Mouse (Mus musculus) urinary bladder, adult 2 months (tissue): Measurements from ENCODE around the gene Nfil3. TPM values are rescaled to one million over a fixed set of nuclear protein-coding genes. Genes with fewer than 3 reads are reported as not detected.

Experiments used
- DNase-seq: peaks from one replicate; pipeline ENCODE4 v3.0.0; 2022; ENCODE audit warnings: low spot score
- polyA plus RNA-seq: library from polyadenylated mRNA; depleted of rRNA; stranded (reverse); fragments of >200 nt; gene quantifications from 2 replicates; pipeline ENCODE4 v1.2.3, GENCODE M21; 2012; rRNA removed

The Nfil3 gene
- polyA plus RNA-seq, result 1.7 and 1.9 TPM in 2 replicates

GRCm38 (mm10) chr13:52980951-52981421 lies at the start of gene Nfil3:
TSS of gene Nfil3 (minus strand) at chr13:52981073.
- peak; percentile 82 for DNase-seq

- DNase-seq, result no peak
These were observed 43.4 kb upstream of the Nfil3 start for GRCm38 (mm10) chr13:53024285-53024684.

GRCm38 (mm10) chr13:53020282-53020681 lies 39.4 kb upstream of the Nfil3 start:
- no peak for DNase-seq

GRCm38 (mm10) chr13:53019532-53019931 lies 38.7 kb upstream of the Nfil3 start:
- DNase-seq, result no peak

- no peak for DNase-seq
These were observed 38.1 kb upstream of the Nfil3 start for GRCm38 (mm10) chr13:53018976-53019375.

- DNase-seq, result no peak
These were observed 37.1 kb upstream of the Nfil3 start for GRCm38 (mm10) chr13:53017983-53018382.

- no peak for DNase-seq
These were observed 36.2 kb upstream of the Nfil3 start for GRCm38 (mm10) chr13:53017117-53017516.

- DNase-seq, result no peak
These were observed 30.6 kb upstream of the Nfil3 start for GRCm38 (mm10) chr13:53011426-53011825.

- no peak for DNase-seq
These were observed 27.8 kb upstream of the Nfil3 start for GRCm38 (mm10) chr13:53008489-53009184.

- no peak for DNase-seq
These were observed 26.9 kb upstream of the Nfil3 start for GRCm38 (mm10) chr13:53007781-53008180.

GRCm38 (mm10) chr13:53003286-53003685 lies 22.4 kb upstream of the Nfil3 start:
- DNase-seq, result no peak

GRCm38 (mm10) chr13:53001511-53001935 lies 20.6 kb upstream of the Nfil3 start:
- DNase-seq, result no peak

- no peak for DNase-seq
These were observed 19.6 kb upstream of the Nfil3 start for GRCm38 (mm10) chr13:53000481-53000880.

GRCm38 (mm10) chr13:52998541-52998940 lies 17.7 kb upstream of the Nfil3 start:
- no peak for DNase-seq

- DNase-seq, result no peak
These were observed 16.9 kb upstream of the Nfil3 start for GRCm38 (mm10) chr13:52997806-52998205.

- no peak for DNase-seq
These were observed 15.3 kb upstream of the Nfil3 start for GRCm38 (mm10) chr13:52996201-52996600.

GRCm38 (mm10) chr13:52994197-52994881 lies 13.5 kb upstream of the Nfil3 start:
- DNase-seq, result no peak

- no peak for DNase-seq
These were observed 9.3 kb upstream of the Nfil3 start for GRCm38 (mm10) chr13:52990139-52990538.

GRCm38 (mm10) chr13:52989005-52989404 lies 8.1 kb upstream of the Nfil3 start:
- DNase-seq, result no peak

GRCm38 (mm10) chr13:52987880-52988279 lies 7.0 kb upstream of the Nfil3 start:
- DNase-seq, result no peak

GRCm38 (mm10) chr13:52986215-52986780 lies 5.4 kb upstream of the Nfil3 start:
- no peak for DNase-seq

GRCm38 (mm10) chr13:52985508-52986214 lies 4.8 kb upstream of the Nfil3 start:
- DNase-seq, result no peak
